Mouse (Mus musculus) thymus, postnatal 25 days (tissue): Measurements from ENCODE around the gene Pigh.
A peak's percentile ranks its signal among the peaks of the same experiment; 100 is the strongest.

ENCODE experiments used
- DNase-seq: peaks from one replicate; pipeline ENCODE4 v3.0.0; 2022

The Pigh gene

GRCm38 (mm10) chr12:79089182-79089812, at the start of gene Pigh:
TSS of gene Pigh (minus strand) at chr12:79089651.
- DNase-seq: peak; percentile 87

GRCm38 (mm10) chr12:79138999-79139398, 49.5 kb upstream of the Pigh start:
- no peak for DNase-seq

- DNase-seq: no peak
Observed at GRCm38 (mm10) chr12:79136949-79137348, 47.5 kb upstream of the Pigh start.

- DNase-seq: no peak
Observed at GRCm38 (mm10) chr12:79135105-79135504, 45.7 kb upstream of the Pigh start.

- no peak for DNase-seq
Observed at GRCm38 (mm10) chr12:79134676-79135075, 45.2 kb upstream of the Pigh start.

GRCm38 (mm10) chr12:79131706-79132460, 42.4 kb upstream of the Pigh start:
- no peak for DNase-seq

GRCm38 (mm10) chr12:79131178-79131675, 41.8 kb upstream of the Pigh start:
- no peak for DNase-seq

- DNase-seq: peak; percentile 80
Observed at GRCm38 (mm10) chr12:79130299-79131177, 41.1 kb upstream of the Pigh start, which contains the start of gene Arg2. TSS of gene Arg2 (plus strand) at chr12:79130777.

GRCm38 (mm10) chr12:79122820-79123219, 33.4 kb upstream of the Pigh start:
- DNase-seq: no peak

- no peak for DNase-seq
Observed at GRCm38 (mm10) chr12:79118991-79119390, 29.5 kb upstream of the Pigh start.

- DNase-seq: no peak
Observed at GRCm38 (mm10) chr12:79105312-79105711, 15.9 kb upstream of the Pigh start.

GRCm38 (mm10) chr12:79104544-79104943, 15.1 kb upstream of the Pigh start:
- DNase-seq: no peak

- DNase-seq: no peak
Observed at GRCm38 (mm10) chr12:79103773-79104172, 14.3 kb upstream of the Pigh start.

- DNase-seq: peak; percentile 23
Observed at GRCm38 (mm10) chr12:79097106-79097752, 7.8 kb upstream of the Pigh start.

GRCm38 (mm10) chr12:79092569-79092968, 3.1 kb upstream of the Pigh start:
- peak; percentile 76 for DNase-seq

GRCm38 (mm10) chr12:79073362-79073761, 16.1 kb downstream of the Pigh start:
- no peak for DNase-seq

GRCm38 (mm10) chr12:79072576-79072975, 16.9 kb downstream of the Pigh start:
- DNase-seq: no peak

- DNase-seq: peak; percentile 58
Observed at GRCm38 (mm10) chr12:79070736-79071333, 18.6 kb downstream of the Pigh start.

GRCm38 (mm10) chr12:79069916-79070315, 19.5 kb downstream of the Pigh start:
- peak; percentile 14 for DNase-seq

- no peak for DNase-seq
Observed at GRCm38 (mm10) chr12:79069187-79069608, 20.3 kb downstream of the Pigh start.

- DNase-seq: no peak
Observed at GRCm38 (mm10) chr12:79068306-79068705, 21.1 kb downstream of the Pigh start.

GRCm38 (mm10) chr12:79067526-79067925, 21.9 kb downstream of the Pigh start:
- no peak for DNase-seq
